ENCODE assay signal across 8 mouse cellular contexts in the genomic region with DNA sequence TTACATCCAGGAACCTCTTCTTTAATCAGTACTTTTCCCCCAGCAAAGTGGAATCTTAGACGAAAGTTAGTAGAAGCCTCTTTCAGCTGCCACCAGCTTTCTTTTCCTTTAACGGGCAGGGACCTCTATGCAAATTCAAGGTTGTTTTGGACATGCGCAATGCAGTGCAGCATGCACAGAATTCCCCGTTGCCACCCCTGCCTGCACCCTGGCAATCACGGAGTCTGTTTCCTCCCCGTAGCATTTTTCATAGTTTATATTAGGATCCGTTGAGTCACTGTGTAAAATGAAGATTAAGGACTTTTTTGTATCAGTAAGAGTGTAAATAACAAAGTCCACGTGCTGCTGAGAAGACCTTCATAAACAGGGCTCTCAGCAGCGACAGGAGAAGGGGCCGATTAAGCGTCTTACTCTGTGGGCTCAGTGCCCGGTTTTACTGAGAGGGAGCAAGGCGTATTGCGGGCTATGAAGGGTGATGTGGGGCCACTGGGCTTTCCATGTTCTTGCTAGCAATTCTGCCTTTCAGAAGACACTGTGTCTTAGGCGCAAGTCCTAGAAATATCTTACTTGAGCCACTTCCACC.
A peak's percentile ranks its signal among the peaks of the same experiment; 100 is the strongest.
DNase-seq lines count a peak whose midpoint lies in the region.

No protein-coding gene starts in this region.

- DNase-seq in kidney, adult 8-10 months: peak; percentile 12 to 27
- DNase-seq in kidney, postnatal 4 days: no peak
- DNase-seq in adrenal gland, postnatal 14 days: peak; percentile 59
- DNase-seq in cerebellum, adult 8-10 months: peak; percentile 1
- peak; percentile 25 to 50 for DNase-seq in kidney, postnatal 25 days
- no peak for DNase-seq in spleen, postnatal 14 days (ENCODE audit: low spot score in 2 of 2)
- no peak for DNase-seq in thymus, adult 18-20 months
- DNase-seq in embryo, embryonic 10 days (ENCODE audit: low spot score): no peak

Comparison
In these comparisons a context has a peak if more than half of its experiments do, and no peak if none do; other contexts are left out.
1. DNase-seq: peak in kidney, adult 8-10 months (2 of 2), adrenal gland, postnatal 14 days (single experiment), cerebellum, adult 8-10 months (single experiment) and kidney, postnatal 25 days (2 of 2); none in kidney, postnatal 4 days (0 of 2), spleen, postnatal 14 days (0 of 2), thymus, adult 18-20 months (0 of 2) and embryo, embryonic 10 days (single experiment).